Mouse (Mus musculus) ES-E14 (cell line): Measurements from ENCODE around the gene Cemip. TPM values are rescaled to one million over a fixed set of nuclear protein-coding genes. Genes with fewer than 3 reads are reported as not detected.

Experiments
- DNase-seq: peaks from one replicate; pipeline ENCODE4 v3.0.0-alpha.2; 2013; ENCODE audit warnings: low read depth, low spot score
- H3K27ac ChIP-seq: 2 replicates; pipeline ENCODE4 v1.5.1; 2012; ENCODE audit warnings: low read depth, mild to moderate bottlenecking, low read length, moderate library complexity, mixed read lengths; ENCODE audit not compliant: poor library complexity, insufficient read depth, severe bottlenecking
- H3K36me3 ChIP-seq: 2 replicates; pipeline ENCODE4 v1.6.1; 2012; ENCODE audit warnings: mild to moderate bottlenecking, low read length, moderate library complexity, mixed read lengths; ENCODE audit not compliant: control insufficient read depth, poor library complexity, insufficient read depth, severe bottlenecking
- H3K4me1 ChIP-seq, 2 experiments: fragments of 150-350 bp in 1 of 2; sonication (generic) in 1 of 2; 2 replicates each; pipeline ENCODE4 v1.6.1; 2012; ENCODE audit warnings: low read length in 2 of 2, mild to moderate bottlenecking in 1 of 2, mixed read lengths in 1 of 2; ENCODE audit not compliant: control insufficient read depth in 2 of 2, insufficient read depth in 2 of 2, poor library complexity in 1 of 2
- H3K4me3 ChIP-seq, 2 experiments: fragments of 150-350 bp in 1 of 2; sonication (generic) in 1 of 2; 2 replicates each; pipeline ENCODE4 v1.5.1; 2012; ENCODE audit warnings: low read length in 2 of 2, low read depth in 1 of 2, mild to moderate bottlenecking in 1 of 2, mixed read lengths in 1 of 2; ENCODE audit not compliant: insufficient read depth in 1 of 2, poor library complexity in 1 of 2, severe bottlenecking in 1 of 2
- H3K9ac ChIP-seq: 2 replicates; pipeline ENCODE4 v1.6.1; 2012; ENCODE audit warnings: low read depth, mild to moderate bottlenecking, low read length, mixed read lengths; ENCODE audit not compliant: poor library complexity, insufficient read depth, severe bottlenecking
- H3K9me3 ChIP-seq: fragments of 150-350 bp; sonication (generic); 2 replicates; pipeline ENCODE4 v1.6.1; 2012; ENCODE audit warnings: low read depth, mild to moderate bottlenecking, low read length; ENCODE audit not compliant: control insufficient read depth, insufficient read depth
- CHD2 ChIP-seq: IDR thresholded peaks from 2 replicates; pipeline ENCODE4 v1.6.1; 2014; ENCODE audit warnings: mild to moderate bottlenecking, low read depth, low read length, inconsistent platforms
- HCFC1 ChIP-seq: IDR thresholded peaks from 2 replicates; pipeline ENCODE4 v1.6.1; 2012; ENCODE audit warnings: low read length, inconsistent platforms, borderline replicate concordance; ENCODE audit not compliant: insufficient read depth
- MAFK ChIP-seq: IDR thresholded peaks from 2 replicates; pipeline ENCODE4 v1.6.1; 2014; ENCODE audit warnings: mild to moderate bottlenecking, low read depth, low read length, inconsistent platforms; ENCODE audit not compliant: insufficient read depth
- ZC3H11A ChIP-seq: IDR thresholded peaks from 2 replicates; pipeline ENCODE4 v1.6.1; 2012; ENCODE audit warnings: low read depth, mild to moderate bottlenecking, inconsistent platforms, low read length, borderline replicate concordance
- ZNF384 ChIP-seq: IDR thresholded peaks from 2 replicates; pipeline ENCODE4 v1.6.1; 2012; ENCODE audit warnings: low read depth, low read length, inconsistent platforms
- in situ Hi-C, 2 experiments: fragments of 600-800 bp; cut with MboI; formaldehyde crosslinking; loops; one replicate each; pipeline ENCODE4 v1.15.1; 2025; ENCODE audit warnings: low sequenced_read_pairs in 2 of 2, inconsistent platforms in 1 of 2; ENCODE audit not compliant: unreplicated experiment in 2 of 2
- total RNA-seq: library from RNA; depleted of rRNA; stranded (reverse); fragments of 300-350 nt; gene quantifications from 2 replicates; pipeline ENCODE4 v1.2.3, GENCODE M21; 2012

The Cemip gene
- total RNA-seq, 1 experiment, result 3.9 TPM

GRCm38 (mm10) chr7:84119216-84120105, 33.2 kb upstream of the Cemip start:
- Histone ChIP-seq H3K4me1 (peaks cover 2 to 6% of the 10 kb centered on the region in 2 experiments; a peak in 2 of 4 replicates), H3K36me3 (peaks cover 3% of the 10 kb centered on the region; the same call in 1 of the 2 replicates), H3K27ac (no peak overlapping the region), H3K9ac (no peak overlapping the region), H3K4me3 (no peak overlapping the region), H3K9me3 (no peaks in the 10 kb centered on the region)
- in situ Hi-C loops, result no loop called here
- no peak for DNase-seq
- TF ChIP-seq MAFK (no peak), ZC3H11A (no peak), HCFC1 (no peak), CHD2 (no peak), ZNF384 (no peak)

GRCm38 (mm10) chr7:84117543-84118122, 31.3 kb upstream of the Cemip start:
- no peak for DNase-seq
- Histone ChIP-seq H3K4me1 (peaks cover 2 to 6% of the 10 kb centered on the region in 2 experiments; a peak in 2 of 4 replicates), H3K27ac (no peak overlapping the region), H3K36me3 (peaks cover 8% of the 10 kb centered on the region), H3K9me3 (no peaks in the 10 kb centered on the region), H3K9ac (no peak overlapping the region), H3K4me3 (no peak overlapping the region)
- in situ Hi-C loops, result no loop called here
- TF ChIP-seq ZC3H11A (no peak), ZNF384 (no peak), CHD2 (no peak), MAFK (no peak), HCFC1 (no peak)

GRCm38 (mm10) chr7:84116621-84117542, 30.6 kb upstream of the Cemip start:
- no peak for DNase-seq
- in situ Hi-C loops, result no loop called here
- no peaks in the 10 kb centered on the region for H3K9me3 ChIP-seq
- H3K36me3 ChIP-seq, result peaks cover 8% of the 10 kb centered on the region
- H3K27ac ChIP-seq, result no peak overlapping the region
- peaks cover 2 to 6% of the 10 kb centered on the region in 2 experiments; a peak in 2 of 4 replicates for H3K4me1 ChIP-seq
- H3K9ac ChIP-seq, result no peak overlapping the region
- TF ChIP-seq CHD2, result no peak
- TF ChIP-seq ZC3H11A, result no peak
- TF ChIP-seq MAFK, result peak; percentile 96
- TF ChIP-seq ZNF384, result no peak
- TF ChIP-seq HCFC1, result no peak
- H3K4me3 ChIP-seq, result no peak overlapping the region

- in situ Hi-C loops, result no loop called here
Measured at GRCm38 (mm10) chr7:84115385-84115784, 29.1 kb upstream of the Cemip start.

More at GRCm38 (mm10) chr7:84115385-84115784, 29.1 kb upstream of the Cemip start:
- H3K4me3 ChIP-seq, result no peak overlapping the region
- H3K4me1 ChIP-seq, result peaks cover 2 to 7% of the 10 kb centered on the region in 2 experiments; a peak in 2 of 4 replicates
- no peak for TF ChIP-seq HCFC1
- TF ChIP-seq MAFK, result no peak
- no peak for TF ChIP-seq CHD2
- no peak for TF ChIP-seq ZNF384
- TF ChIP-seq ZC3H11A, result no peak
- H3K36me3 ChIP-seq, result peaks cover 15% of the 10 kb centered on the region
- no peaks in the 10 kb centered on the region for H3K9me3 ChIP-seq
- H3K27ac ChIP-seq, result no peak overlapping the region
- no peak for DNase-seq
- H3K9ac ChIP-seq, result no peak overlapping the region
